Mouse (Mus musculus) CH12F3 (cell line): ENCODE measurements around the gene Mfsd2a.
"Not testable (repeated sequence)": the region's sequence is repeated elsewhere in the genome, so short reads cannot be mapped to it uniquely, and the experiment has no call there.

Source experiments
- in situ Hi-C: fragments of 300-500 bp; cut with MboI; formaldehyde crosslinking; loops from 2 replicates; pipeline ENCODE4 v1.14.3; 2020; ENCODE audit warnings: low sequenced_read_pairs

Mfsd2a gene

DNA sequence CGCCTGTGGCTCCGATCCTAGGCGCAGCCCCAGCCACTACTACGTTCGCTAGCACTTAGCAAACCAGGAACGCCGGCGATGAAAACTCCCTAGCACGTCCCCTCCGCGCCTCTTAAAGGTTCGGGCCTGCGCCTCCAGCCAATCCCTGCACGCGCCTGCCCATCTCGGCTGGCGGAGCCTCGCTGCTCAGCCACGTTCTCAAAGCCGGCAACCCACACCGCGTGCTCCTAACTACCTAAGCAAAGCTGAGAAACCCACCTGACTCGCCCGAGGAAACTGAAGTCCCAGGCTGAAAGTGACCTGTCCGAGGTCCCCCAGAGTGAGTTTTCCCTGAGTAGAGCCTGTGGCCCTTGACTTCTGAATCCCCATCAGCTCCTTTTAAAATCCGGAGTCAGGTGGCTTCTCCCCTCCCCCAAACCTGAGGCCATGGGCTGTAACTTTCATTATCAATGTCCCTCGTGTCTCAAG is at the start of gene Mfsd2a:
TSS of gene Mfsd2a (minus strand) at position 89 of the 468 bp plus-strand sequence.
- in situ Hi-C loops, result no loop called here

DNA sequence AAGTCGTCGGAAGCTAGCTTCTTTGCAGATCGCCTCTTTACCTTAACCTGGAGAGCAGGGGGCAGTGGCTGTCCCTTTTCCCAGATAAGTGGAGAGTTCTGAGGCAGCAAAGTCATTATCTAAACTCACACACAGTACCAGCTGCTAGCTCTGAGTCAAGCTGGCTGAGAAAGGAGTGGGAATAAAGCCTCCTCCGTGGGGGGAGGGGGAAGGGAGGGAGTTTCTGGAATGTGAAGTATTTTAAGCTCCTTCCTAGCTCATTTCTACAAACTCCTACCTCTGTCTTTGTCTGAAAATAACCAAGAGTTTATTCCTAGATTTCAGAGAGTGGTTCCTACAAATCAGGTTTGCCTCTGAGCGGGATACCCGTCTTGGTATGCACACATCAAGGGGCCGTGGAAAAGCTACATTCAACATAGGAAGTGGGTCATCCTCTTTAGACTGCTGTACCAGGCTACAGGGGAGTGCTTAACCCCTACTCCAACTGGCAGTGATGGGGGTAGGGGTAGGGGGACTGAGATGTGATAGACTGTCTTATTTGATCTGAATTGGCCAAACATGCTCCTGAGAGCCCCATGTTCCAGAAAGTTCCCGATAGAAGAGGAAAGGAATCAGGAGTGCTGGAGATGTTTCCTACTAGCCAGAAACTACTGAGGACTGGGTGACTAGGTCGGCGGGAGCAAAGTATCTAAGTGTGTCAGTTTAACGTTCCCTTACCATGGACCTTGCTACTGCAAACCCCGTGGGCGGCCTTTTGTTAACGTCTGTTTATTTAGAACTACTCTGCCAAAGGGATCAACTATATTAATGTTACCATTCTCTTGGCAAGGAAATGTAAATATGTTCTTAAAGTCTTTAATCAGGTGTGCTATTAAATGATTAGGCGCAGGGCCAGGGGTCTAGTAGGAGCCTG is 44.3 kb upstream of the Mfsd2a start:
- in situ Hi-C loops, result no loop called here

DNA sequence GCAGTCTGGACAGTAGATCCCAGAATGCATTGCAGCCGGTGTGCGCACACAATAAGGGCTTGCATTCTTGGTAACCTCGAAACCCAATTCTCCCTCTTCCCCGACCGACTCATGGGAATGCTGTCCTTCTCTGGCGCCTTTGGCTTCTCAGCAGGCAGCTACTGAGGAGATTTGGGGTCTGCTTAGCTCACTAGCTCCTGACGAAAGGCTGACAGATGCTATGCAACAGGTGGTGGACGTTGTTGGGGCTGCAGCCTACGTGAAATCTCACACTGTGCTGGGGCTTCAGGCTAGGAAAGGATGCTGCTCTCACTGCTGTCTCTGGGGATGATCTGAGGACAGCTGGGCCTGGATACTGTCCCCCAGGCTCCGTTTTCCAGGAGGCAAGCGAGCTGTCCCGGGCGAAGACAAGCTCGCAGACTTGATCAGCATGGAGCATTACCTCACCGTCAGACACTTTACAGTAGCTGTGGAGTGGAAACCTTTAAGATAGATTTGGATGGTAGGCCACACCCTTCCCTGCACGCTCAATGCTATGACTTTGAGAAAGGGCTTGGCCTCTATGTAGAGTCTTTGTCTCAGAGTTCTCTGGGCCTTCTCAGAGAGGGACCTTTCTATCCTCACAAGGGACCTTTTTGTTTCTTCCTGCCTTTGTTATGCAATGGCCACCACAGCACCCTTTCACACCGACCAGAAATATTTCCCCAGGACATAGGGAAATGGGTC is 39.8 kb upstream of the Mfsd2a start:
- in situ Hi-C loops, result no loop called here

DNA sequence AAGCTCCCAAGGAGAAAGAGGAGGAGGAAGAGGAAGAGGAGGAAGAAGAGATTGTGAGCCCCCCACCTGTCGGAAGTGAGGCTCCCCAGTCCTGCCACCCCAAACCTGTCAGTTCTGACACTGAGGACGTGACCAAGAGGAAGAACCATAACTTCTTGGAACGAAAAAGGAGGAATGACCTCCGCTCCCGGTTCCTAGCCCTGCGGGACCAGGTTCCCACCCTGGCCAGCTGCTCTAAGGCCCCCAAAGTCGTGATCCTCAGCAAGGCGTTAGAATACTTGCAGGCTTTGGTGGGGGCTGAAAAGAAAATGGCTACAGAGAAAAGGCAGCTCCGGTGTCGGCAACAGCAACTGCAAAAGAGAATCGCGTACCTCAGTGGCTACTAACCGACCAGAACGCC is 39.1 kb upstream of the Mfsd2a start:
- in situ Hi-C loops, result no loop called here

DNA sequence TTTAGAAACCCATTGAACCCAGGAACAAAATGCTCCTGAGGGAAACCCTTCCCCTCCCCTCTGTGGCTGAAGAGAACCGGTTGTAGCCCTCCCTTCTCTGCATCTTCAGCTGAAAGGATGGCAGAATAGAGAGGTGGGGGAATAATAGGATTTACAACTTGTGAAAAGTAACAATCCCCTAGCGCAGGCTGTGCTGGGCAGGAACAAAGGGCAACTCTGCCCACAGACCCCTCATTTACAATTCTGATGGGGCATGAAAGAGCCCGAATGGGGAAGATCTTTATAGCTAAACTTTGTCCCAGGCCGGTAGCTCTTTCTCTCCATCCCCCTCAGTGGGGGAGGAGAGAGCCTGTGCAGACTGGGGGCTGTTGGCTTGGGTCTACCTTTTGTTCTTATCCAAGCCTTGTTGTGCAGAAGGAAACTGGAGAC is 38.3 kb upstream of the Mfsd2a start:
- in situ Hi-C loops, result no loop called here

DNA sequence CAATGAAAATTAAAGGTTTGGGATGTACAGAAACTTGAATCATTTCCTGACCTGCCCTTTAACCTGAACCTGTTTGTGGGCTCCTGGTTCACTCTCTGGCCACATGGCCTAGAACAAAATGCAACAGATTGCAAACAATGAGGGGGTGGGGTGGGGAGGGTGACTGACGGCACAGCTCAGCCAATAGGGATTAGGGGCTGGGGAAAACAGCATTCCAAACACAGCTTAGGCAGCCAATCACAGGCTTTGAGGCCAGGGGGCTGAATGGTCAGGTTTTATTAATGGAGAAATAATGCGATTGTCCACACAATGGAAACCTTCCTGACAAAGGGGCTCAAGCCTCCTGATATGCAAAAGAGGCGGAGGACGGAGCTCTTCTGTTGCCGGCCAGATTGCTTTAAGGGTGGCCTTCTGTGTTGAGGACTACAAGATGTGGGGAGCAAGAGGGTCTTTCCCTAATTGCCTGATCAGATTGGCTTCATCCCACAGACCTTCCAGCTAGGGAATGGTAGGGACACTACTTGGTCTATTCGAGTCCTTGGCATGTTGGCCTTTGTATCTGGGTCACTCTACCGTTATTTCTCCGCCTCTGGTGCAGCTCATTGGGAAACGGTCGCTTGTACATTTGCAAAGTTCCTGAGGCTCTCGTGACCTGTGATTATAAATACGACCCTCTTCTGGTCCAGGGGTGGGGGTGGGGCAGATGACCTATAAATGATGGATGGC is 37.7 kb upstream of the Mfsd2a start:
- in situ Hi-C loops, result no loop called here

DNA sequence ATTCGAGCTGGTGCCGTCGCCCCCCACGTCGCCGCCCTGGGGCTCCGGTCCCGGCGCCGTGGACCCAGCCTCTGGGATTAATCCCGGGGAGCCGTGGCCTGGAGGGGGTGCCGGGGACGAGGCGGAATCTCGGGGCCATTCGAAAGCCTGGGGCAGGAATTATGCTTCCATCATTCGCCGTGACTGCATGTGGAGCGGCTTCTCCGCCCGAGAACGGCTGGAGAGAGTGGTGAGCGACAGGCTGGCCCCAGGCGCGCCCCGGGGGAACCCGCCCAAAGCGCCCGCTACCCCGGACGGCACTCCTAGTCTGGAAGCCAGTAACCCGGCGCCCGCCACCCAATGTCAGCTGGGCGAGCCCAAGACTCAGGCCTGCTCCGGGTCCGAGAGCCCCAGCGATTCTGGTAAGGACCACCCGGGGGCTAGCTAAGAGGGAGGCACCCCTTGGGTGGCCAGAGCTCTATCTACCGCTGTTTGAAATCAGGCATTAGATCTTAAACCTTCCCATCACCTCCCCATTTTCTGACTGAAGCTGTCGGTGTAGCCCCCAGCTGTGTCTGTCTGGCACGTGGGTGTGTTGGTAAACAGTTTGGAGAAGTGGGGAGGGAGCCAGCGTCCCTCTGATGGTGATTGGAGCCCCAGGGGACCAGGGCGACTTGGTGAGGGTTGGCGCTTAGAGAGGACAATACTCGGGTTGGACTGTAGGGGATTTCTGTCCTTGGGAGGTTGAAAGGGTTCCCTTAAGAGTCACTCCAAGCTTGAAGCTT is 35.8 kb upstream of the Mfsd2a start:
- in situ Hi-C loops, result no loop called here

DNA sequence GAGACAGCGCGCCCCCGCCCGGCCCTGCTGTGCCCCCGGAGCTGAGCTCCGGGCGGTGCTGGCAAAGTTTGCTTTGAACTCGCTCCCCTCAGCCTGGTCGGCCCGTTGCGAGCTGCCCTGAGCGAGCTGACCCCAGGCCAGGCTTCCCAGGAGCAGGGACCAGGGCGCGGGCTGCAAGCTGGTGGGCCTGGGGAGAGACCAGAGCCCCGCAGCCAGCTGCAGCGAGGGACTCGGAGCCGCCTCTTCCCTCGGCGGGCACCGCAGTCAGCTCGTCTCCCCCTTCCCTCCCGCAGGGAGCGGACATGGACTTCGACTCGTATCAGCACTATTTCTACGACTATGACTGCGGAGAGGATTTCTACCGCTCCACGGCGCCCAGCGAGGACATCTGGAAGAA is 35.2 kb upstream of the Mfsd2a start:
- in situ Hi-C loops, result no loop called here

DNA sequence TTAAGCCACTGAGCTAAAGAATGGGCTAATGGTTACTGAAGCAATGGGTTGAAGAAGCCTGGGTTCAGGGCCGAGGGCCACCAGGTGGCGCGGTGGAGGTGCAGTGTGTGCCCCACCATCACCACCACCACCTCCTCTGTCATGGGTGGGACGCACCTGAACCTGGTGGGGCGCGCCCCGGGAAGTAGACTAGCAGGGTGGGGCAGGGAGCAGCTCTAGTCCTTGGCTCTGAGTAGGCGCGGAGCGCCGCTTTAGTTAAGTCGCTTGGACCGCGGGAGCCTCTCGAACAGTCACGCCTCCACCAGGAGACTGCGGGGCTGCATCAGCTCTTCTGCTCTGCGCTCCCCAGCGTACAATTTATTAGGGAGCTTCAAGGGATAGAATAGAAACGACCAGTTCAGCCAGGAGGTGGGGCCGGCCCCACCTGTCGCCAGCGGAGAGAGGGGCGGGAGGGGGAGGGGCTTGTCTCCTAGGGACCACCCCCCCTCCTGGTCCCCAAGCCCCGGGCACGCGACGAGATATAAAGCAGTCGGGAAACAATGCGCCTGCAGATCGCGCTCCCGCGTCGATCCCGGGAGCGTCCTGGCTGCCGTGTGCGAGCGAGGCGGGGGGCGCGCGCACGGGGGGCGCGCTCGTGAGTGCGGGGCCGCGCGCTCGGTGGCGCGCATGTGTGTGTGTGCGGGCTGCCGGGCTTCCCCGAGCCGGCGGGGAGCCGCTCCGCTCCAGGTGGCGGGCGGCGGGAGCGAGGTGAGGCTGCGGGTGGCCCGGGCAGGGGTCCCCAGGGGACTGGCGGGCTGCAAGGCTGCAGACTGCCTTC is 34.6 kb upstream of the Mfsd2a start, which contains the start of gene Mycl:
TSS of gene Mycl (plus strand) at position 249 of the 817 bp plus-strand sequence.
- in situ Hi-C loops, result no loop called here

DNA sequence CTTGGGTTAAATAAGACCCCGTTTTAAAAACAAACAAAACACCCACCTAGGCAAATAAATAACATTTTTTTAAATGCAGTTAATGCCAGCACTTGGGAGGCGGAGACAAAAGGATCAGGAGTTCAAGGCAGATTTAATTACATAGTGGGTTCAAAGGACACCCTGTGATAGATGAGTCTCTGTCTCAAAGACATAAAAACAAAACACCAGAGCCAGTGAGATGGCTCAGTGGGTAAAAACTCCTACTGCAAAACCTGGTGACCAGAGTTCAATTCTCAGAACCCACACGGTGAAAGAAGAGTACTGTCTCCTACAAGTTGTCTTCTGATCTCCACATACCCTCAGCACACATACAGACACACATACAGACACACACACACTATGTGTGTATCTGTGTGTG is 31.3 kb upstream of the Mfsd2a start:
- in situ Hi-C loops, result loop anchor here (5.0 kb wide), 1 partner anchor 90 kb away; no protein-coding TSS in a partner anchor

DNA sequence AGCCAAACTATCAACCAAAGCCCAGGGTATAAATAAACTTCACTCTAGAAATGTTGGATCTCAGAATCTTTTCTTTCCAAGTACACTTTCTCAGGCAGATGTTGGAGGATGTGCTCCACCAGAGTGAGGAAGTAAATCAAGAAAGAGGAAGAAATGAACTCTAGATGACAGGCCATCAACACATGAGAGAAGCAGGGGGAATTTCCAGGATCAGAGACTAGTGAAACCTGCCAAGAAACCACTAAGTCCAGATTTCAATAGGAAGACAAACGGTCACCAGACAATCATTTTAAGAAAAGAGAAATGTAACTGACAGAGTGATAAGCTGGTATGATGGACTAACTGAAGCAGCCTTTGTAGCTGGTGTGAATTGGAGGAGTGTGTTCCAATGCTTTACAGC is 30.2 kb upstream of the Mfsd2a start:
- in situ Hi-C loops, result loop anchor here (5.0 kb wide), 1 partner anchor 91 kb away; no protein-coding TSS in a partner anchor

DNA sequence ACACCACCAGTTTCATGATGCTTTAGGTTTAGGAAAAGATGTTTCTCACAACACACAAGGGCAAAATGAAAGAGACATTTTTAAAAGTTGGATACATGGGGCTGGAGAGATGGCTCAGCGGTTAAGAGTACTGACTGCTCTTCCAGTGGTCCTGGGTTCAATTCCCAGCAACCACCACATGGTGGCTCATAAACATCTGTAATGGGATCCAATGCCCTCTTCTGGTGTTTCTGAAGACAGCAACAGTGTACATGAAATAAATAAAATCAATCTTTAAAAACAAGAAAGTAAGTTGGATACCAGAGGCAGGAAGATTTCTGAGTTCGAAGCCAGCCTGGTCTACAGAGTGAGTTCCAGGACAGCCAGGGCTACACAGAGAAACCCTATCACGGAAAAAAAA is 27.0 kb upstream of the Mfsd2a start:
- in situ Hi-C loops, result not testable (repeated sequence)

DNA sequence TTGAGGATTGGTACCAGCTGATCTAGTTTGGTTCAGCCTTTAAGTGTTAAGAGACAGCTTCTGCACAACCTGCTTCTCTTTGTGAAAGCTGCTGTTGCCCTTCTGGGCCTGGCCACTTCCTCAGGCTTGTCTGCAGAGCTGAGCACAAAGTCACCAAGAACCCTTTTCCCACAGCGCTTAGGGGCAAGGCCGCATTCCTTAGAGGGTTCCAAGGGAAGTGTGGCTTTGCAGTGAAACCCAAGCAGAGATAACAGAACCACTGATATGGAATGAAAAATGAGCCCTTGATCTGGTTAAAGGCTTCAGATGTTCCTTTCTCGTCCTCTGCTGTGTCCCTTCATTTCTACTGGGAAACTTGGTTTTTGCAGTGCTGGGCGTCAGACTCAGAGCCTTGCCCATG is 26.4 kb upstream of the Mfsd2a start:
- in situ Hi-C loops, result no loop called here

DNA sequence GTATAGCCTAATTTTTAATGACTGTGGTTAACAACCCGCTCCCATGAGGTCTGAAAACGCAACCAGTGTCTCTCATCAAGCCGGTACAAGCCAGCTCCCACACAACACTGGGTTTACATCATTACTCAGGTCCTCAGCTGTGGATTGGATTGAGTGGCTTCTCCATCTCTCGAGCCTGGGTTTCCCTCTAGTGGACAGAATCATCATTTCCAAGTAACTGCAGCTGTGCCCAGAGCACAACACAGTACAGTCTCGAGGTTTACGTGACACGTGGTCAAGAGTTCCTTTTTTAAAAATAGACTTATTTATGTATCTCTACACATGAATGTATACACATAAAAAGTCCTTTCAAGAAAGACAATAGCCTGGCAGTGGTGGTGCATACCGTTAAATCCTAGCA is 24.1 kb upstream of the Mfsd2a start:
- in situ Hi-C loops, result no loop called here

DNA sequence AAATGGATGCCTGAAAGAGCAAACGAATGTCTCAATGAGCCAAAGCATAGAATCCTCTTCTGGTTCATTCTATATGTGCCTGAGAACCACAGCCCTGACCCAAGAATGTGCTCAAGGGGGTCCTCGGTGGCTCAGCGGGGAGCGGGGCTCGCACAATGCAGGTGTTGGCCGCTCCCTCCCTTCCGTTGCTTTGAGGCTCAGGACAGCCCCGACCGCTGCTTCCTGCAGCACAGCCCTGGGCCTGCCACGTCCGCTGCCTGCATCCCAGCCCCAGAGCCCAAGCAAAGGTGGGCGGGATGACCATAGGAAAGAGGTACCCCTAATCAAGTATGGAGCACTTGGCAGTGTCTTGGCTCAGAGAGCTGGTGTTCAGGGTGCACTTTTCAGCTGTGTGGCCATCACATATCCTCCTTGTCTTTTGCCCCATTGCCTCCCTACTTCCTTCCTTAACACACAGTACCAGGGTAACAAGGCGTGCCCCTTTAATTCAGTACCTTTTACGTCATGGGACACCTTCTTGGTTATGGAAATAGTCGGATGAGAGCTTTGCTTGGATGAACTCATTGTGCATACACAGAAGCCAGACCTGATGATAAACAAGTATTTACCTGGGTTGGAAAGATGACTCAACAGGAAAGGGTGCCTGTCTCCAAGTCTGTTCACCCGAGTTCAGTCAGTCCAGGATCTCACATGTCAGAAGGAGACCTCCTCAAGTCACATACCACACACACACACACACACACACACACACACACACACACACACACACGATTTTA is 22.7 kb upstream of the Mfsd2a start:
- in situ Hi-C loops, result no loop called here

DNA sequence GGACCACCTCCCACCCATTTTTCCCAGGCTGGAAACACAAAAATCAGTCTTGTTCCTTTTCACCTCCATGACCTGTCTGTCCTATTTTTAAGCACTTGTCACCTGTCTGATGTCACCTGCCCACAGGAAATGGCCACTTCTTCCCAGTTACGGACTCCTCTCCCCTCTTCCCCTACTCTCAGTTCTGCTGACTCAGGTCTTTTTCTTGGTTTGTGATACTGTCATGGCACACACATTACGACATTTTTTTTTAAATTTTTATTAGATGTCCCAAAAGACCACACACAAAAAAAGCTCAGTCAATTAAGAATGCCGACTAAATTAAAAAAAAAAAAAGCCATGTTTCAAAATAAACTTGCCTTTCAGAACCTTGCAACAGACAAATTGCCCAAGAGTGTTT is 21.5 kb upstream of the Mfsd2a start:
- in situ Hi-C loops, result no loop called here

DNA sequence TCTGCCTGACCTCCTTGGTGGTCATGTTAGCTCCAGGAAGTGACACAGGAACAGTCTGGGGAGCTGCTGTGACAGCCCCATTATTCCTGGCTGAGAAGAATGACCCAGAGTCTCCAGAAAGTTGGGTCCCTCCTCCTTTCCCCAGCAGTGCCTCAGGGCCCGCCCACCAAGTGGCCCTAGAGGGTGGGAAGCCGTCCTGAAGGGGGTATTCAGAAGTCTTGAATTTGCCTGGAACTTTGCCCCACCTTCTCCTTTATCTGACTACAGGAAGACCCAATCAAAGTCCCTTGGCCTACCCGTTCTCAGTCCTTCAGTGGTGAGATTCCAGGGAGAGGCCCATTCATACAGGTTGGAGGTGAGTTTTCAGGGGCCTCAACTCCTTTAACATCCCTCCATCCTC is 20.9 kb upstream of the Mfsd2a start:
- in situ Hi-C loops, result no loop called here

DNA sequence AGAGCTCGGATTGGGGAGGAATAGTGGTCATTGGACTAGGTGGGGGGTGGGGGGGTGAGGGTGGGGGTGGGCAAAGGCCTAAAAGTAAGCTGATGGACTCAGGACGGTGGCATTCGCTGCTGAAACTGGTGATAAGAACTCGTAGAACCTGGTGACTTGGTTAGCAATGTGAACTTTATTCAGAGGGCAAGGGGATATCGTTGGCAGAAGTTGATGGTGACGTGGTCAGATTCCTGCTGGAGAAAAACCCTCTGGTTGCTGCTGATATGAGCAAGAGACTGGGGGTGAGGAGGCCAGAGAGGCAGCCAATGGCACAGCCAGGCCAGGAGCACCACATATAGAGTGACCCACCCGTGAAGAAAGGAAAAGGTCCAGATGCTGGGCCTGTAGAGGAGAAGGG is 20.2 kb upstream of the Mfsd2a start:
- in situ Hi-C loops, result no loop called here

DNA sequence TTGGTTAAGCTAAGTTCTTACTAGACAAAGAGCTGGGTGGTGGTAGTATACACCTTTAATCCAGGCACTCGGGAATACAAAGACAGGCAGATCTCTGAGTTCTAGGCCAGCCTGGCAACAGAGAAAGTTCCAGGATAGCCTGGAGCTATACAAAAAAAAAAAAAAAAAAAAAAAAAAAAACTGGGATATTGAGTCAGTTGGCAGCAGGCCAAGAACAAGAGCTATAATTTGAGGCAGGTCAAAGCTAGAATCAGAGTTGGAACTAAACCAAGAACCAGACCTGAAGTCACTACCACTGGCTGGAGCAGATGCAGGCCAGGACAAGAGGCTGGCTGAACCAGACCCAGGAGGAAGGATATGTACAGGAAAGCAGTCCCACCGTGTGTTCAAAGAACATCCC is 19.7 kb upstream of the Mfsd2a start:
- in situ Hi-C loops, result no loop called here
